Mouse (Mus musculus) midbrain, embryonic 13.5 days (tissue): ENCODE results near the gene Hist1h2af. TPM values are rescaled to one million over a fixed set of nuclear protein-coding genes. Genes with fewer than 3 reads are reported as not detected.
A peak's percentile ranks its signal among the peaks of the same experiment; 100 is the strongest.
"Not testable (repeated sequence)": the region's sequence is repeated elsewhere in the genome, so short reads cannot be mapped to it uniquely, and the experiment has no call there.

Experiments
- ATAC-seq: fragments of 200-750 bp; cut with Nextera tagmentation; 2 replicates; pipeline ENCODE4 v1.8.0; 2017; ENCODE audit warnings: mild to moderate bottlenecking, moderate TSS enrichment, moderate library complexity
- H3K27ac ChIP-seq: fragments of 300-500 bp; sonication (generic); 2 replicates; pipeline ENCODE4 v1.5.1; 2015; ENCODE audit warnings: inconsistent platforms, mild to moderate bottlenecking, moderate library complexity
- H3K27me3 ChIP-seq: fragments of 300-500 bp; sonication (generic); 2 replicates; pipeline ENCODE4 v1.6.1; 2015; ENCODE audit warnings: mild to moderate bottlenecking, inconsistent platforms
- H3K36me3 ChIP-seq: fragments of 300-500 bp; sonication (generic); 2 replicates; pipeline ENCODE4 v1.6.1; 2015; ENCODE audit warnings: mild to moderate bottlenecking, inconsistent platforms
- H3K4me1 ChIP-seq: fragments of 300-500 bp; sonication (generic); replicated peaks from 2 replicates; pipeline ENCODE4 v1.6.1; 2015; ENCODE audit warnings: inconsistent platforms
- H3K4me2 ChIP-seq: fragments of 300-500 bp; sonication (generic); replicated peaks from 2 replicates; pipeline ENCODE4 v1.6.1; 2015; ENCODE audit warnings: moderate library complexity, mild to moderate bottlenecking, inconsistent platforms
- H3K4me3 ChIP-seq: fragments of 300-500 bp; sonication (generic); replicated peaks from 2 replicates; pipeline ENCODE4 v1.5.1; 2015; ENCODE audit warnings: mild to moderate bottlenecking, inconsistent platforms
- H3K9ac ChIP-seq: fragments of 300-500 bp; sonication (generic); replicated peaks from 2 replicates; pipeline ENCODE4 v1.6.1; 2015; ENCODE audit warnings: mild to moderate bottlenecking, inconsistent platforms
- H3K9me3 ChIP-seq: fragments of 300-500 bp; sonication (generic); 2 replicates; pipeline ENCODE4 v1.6.1; 2016; ENCODE audit warnings: mild to moderate bottlenecking, inconsistent platforms
- WGBS: fragments of 180-500 bp; shearing (Covaris S2); methylation state at CpG from one replicate; pipeline ENCODE4 v1.1.7; 2015; 5-methylcytosine and 5-hydroxymethylcytosine counted together
- polyA plus RNA-seq: library from polyadenylated mRNA; unstranded; fragments of >200 nt; fragmentation: Nextera tagmentation; extraction: Ambion mirVana; gene quantifications from 2 replicates; pipeline ENCODE4 v1.2.1, GENCODE M21; 2015

Gene Hist1h2af
- polyA plus RNA-seq, 1 experiment from 2014 or later: 3.0 TPM

DNA sequence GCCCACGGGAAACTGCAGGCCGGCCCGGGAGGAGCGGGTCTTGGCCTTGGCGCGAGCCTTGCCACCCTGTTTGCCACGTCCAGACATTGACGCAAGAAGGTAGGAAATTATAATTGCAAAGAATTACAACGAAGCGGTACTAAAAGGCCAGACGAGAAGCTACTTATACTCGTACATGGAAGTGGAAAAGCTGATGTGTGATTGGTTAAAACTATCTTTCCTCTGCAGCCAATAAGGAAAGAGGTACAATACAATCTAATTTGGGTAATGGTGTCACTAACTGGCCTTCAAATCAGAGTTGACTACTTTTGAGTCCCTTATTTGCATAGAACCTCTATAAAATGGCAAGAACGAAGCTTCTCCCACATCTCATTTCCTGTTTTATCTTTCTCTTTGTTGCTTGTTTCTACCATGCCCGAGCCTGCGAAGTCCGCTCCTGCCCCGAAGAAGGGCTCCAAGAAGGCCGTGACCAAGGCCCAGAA lies 37.4 kb downstream of the Hist1h2af start, which contains the start of the genes Hist1h2ae and Hist1h2bg:
Gene Hist1h2ae (minus strand): TSS at position 199 of the 482 bp plus-strand sequence.
Gene Hist1h2bg (plus strand): TSS at position 375 of the 482 bp plus-strand sequence.
- under 1% methylated on average over 18 of the region's 18 CpGs for WGBS
- no peaks in the 10 kb centered on the region for H3K27me3 ChIP-seq
- peak within 1 kb of the TSS; percentile 51 for H3K4me3 ChIP-seq
- H3K4me1 ChIP-seq: peaks cover 31% of the 10 kb centered on the region
- H3K4me2 ChIP-seq: peak within 1 kb of the TSS; percentile 75
- H3K27ac ChIP-seq: peak within 1 kb of the TSS; percentile 96
- peak; percentile 93 for ATAC-seq
- no peaks in the 10 kb centered on the region for H3K9me3 ChIP-seq
- H3K36me3 ChIP-seq: no peaks in the 10 kb centered on the region
- H3K9ac ChIP-seq: peak within 1 kb of the TSS; percentile 76

DNA sequence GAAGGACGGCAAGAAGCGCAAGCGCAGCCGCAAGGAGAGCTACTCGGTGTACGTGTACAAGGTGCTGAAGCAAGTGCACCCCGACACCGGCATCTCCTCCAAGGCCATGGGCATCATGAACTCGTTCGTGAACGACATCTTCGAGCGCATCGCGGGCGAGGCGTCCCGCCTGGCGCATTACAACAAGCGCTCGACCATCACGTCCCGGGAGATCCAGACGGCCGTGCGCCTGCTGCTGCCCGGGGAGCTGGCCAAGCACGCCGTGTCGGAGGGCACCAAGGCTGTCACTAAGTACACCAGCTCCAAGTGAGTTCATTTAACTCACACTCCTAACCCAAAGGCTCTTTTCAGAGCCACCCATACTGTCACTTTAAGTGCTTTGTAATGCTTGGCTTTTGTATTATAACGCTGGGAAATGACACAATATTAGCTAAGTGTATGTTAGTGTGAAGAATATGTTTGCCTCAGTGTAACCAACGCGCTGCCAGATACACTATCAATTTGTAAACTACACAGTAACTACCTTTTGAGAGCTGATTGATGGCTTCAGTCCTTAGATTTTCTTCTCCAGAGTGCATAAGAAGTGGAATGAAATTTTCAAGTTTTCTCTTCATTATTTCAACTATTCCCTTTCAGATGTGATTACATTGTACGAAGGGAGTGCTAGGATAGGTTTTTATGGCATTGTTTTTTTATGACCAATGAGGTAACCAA lies 38.0 kb downstream of the Hist1h2af start:
- H3K27me3 ChIP-seq, ATAC-seq, H3K36me3 ChIP-seq, H3K9me3 ChIP-seq: not testable (repeated sequence)
- Histone ChIP-seq H3K27ac (peak overlapping the region; percentile 96), H3K4me2 (peak overlapping the region; percentile 75), H3K4me3 (peak overlapping the region; percentile 51), H3K4me1 (peaks cover 37% of the 10 kb centered on the region), H3K9ac (peak overlapping the region; percentile 76)
- under 1% methylated on average over 16 of the region's 34 CpGs for WGBS

DNA sequence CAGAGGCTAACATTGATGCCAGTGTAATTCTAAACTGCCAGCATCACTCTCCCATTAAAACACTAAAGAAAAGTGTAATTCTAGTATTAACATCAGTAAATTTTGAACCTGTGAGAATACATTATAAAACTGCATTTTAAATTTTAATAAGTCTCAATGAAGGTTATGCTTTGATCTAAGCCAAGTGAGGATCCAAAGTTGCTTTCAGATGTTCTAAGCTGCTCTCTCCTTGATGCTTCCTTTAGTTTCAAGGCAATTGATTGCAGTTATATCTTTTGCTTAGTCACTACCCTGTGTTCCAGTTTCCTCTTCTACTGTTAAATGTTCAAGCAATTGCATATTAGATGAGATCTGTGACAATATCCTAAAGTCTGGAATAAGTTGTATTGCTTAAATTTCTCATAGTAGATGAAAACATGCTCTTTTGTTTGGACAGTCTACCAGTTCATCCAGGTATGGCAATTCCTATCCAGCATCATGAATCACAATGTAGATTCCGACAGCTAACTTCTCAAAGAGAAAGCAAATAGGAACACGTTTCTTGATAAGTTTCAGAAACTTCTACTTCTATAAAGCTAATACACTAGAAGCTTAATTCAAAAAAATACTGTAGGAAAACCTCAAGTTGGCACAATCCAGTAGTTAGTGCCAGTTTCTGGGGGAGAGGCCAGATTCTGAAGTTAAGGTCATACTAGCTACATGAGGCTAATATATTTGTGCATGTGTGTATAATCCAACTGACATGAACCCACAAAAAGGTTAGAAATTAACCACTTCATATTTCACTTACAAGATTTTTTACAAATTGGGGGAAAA lies 38.7 kb downstream of the Hist1h2af start:
- peak overlapping the region; percentile 51 for H3K4me3 ChIP-seq
- H3K4me1 ChIP-seq: peaks cover 45% of the 10 kb centered on the region
- H3K27ac ChIP-seq: peak overlapping the region; percentile 96
- ATAC-seq: no peak
- no peaks in the 10 kb centered on the region for H3K27me3 ChIP-seq
- peak overlapping the region; percentile 75 for H3K4me2 ChIP-seq
- WGBS: 45% methylated on average over 2 of the region's 2 CpGs
- H3K9ac ChIP-seq: peak overlapping the region; percentile 76; the same call in 1 of the 2 replicates
- H3K36me3 ChIP-seq: no peaks in the 10 kb centered on the region
- no peaks in the 10 kb centered on the region for H3K9me3 ChIP-seq

DNA sequence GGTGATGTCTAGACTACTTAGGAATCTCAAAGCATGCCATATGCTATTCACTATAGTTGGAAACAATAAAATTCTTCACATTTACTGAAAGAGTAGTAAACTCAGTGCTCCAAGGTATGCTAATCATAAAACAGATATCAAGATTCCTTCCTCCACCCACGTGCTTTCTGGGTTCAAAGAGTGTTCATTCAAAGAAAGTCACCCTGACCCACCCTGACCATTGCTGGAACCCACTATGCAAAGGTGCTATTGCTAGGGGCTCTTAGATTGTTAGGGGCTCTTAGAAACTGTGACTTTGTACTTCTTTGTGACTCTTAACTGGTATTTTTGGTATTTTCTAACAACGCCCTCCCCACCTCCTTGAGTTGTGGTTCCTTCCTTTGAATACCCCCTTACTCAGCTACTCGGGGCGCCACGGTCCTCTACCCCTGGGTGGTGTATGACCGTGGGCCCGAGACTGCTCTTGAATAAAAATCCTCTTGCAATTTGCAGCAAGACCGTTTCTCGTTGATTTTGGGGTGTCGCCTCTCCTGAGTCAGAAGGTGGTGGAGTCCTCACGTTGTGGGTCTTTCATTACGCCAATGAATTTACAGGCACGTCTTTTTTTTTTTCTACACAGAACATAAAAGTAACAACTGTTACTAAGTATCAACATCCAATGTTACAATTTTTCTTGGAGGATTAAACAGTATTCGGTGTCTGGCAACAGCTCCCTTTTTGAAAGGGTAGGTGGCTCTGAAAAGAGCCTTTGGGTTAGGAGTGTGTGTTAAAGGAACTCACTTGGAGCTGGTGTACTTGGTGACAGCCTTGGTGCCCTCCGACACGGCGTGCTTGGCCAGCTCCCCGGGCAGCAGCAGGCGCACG lies 39.6 kb downstream of the Hist1h2af start:
- H3K9me3 ChIP-seq, H3K27me3 ChIP-seq, ATAC-seq, H3K36me3 ChIP-seq: not testable (repeated sequence)
- H3K4me1 ChIP-seq: peaks cover 45% of the 10 kb centered on the region
- peak overlapping the region; percentile 96 for H3K27ac ChIP-seq
- peak overlapping the region; percentile 29 for H3K4me3 ChIP-seq
- peak overlapping the region; percentile 75 for H3K4me2 ChIP-seq
- 13% methylated on average over 18 of the region's 20 CpGs for WGBS
- peak overlapping the region; percentile 59 for H3K9ac ChIP-seq

DNA sequence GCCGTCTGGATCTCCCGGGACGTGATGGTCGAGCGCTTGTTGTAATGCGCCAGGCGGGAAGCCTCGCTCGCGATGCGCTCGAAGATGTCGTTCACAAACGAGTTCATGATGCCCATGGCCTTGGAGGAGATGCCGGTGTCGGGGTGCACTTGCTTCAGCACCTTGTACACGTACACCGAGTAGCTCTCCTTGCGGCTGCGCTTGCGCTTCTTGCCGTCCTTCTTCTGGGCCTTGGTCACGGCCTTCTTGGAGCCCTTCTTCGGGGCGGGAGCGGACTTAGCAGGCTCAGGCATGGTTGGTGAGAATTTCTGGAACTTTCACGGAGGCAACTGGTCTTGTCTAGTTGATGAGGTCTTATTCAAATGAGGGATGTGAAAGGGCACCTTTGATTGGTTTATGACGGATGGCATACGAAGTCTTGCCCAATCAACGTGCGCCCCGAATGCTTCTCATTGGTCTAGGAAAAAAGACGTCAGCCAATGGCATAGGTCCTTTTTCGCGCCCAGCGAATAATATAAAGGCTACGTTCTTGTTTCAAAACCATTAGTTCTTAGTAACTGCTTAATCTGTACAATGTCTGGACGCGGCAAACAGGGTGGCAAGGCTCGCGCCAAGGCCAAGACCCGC lies 40.3 kb downstream of the Hist1h2af start, which contains the start of the genes Hist1h2bf and Hist1h2ad:
Gene Hist1h2bf (minus strand): TSS at position 299 of the 627 bp plus-strand sequence.
Gene Hist1h2ad (plus strand): TSS at position 484 of the 627 bp plus-strand sequence.
- H3K9ac ChIP-seq: peak within 1 kb of the TSS; percentile 59
- H3K4me3 ChIP-seq: peak within 1 kb of the TSS; percentile 46
- peaks cover 45% of the 10 kb centered on the region for H3K4me1 ChIP-seq
- peak within 1 kb of the TSS; percentile 75 for H3K4me2 ChIP-seq
- peak; percentile 91 for ATAC-seq
- not testable (repeated sequence) for H3K27me3 ChIP-seq, H3K9me3 ChIP-seq, H3K36me3 ChIP-seq
- H3K27ac ChIP-seq: peak within 1 kb of the TSS; percentile 85
- WGBS: under 1% methylated on average over 34 of the region's 42 CpGs

DNA sequence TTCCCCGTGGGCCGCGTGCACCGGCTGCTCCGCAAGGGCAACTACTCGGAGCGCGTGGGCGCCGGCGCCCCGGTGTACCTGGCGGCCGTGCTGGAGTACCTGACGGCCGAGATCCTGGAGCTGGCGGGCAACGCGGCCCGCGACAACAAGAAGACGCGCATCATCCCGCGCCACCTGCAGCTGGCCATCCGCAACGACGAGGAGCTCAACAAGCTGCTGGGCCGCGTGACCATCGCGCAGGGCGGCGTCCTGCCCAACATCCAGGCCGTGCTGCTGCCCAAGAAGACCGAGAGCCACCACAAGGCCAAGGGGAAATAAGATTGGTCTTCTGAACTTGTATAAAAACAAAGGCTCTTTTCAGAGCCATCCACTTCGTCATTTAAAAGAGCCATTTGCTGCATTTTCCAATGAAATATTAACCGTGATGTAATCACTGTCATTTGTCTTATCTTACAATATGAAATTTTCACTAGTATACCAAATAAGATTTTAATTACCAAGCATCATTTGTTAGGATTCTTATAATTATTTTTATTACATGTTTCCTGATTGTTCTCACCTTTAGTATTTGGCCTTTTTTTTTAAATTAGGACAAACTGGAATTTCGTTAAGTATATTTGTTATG lies 41.0 kb downstream of the Hist1h2af start:
- peak overlapping the region; percentile 85 for H3K27ac ChIP-seq
- not testable (repeated sequence) for H3K27me3 ChIP-seq, H3K9me3 ChIP-seq, H3K36me3 ChIP-seq, ATAC-seq
- H3K4me3 ChIP-seq: peak overlapping the region; percentile 46
- H3K4me1 ChIP-seq: peaks cover 42% of the 10 kb centered on the region
- peak overlapping the region; percentile 57 for H3K4me2 ChIP-seq
- under 1% methylated on average over 8 of the region's 39 CpGs for WGBS
- 0 out of 2 replicates have a peak overlapping the region, but pooled peaks have one; percentile 46 for H3K9ac ChIP-seq

DNA sequence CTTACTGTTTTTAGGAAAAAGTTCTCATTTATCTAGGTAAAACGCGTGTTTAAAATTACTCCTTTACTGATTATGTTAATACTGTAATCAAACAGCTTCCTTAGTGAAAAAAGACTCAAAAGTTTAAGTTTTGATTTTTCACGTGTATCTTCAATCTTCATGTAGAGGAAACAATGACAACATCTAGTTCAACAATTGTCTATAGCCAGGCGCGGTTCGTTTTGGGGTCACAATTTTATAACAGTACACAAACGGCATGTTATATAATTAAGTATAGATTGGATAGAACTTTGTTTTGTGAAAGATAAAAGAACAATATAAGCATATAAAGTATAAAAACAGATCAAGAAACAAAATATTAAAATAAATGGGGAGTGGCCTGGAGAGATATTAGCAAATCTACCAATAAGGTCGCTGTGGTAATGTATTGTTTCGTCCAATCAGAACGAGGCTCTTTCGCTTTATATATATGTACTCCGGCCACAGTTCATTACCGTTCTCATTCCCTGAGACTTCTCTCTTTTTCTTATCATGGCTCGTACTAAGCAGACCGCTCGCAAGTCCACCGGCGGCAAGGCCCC lies 41.7 kb downstream of the Hist1h2af start, which contains the start of gene Hist1h3d:
Gene Hist1h3d (plus strand): TSS at position 493 of the 581 bp plus-strand sequence.
- peak; percentile 61 for ATAC-seq
- H3K27ac ChIP-seq: peak within 1 kb of the TSS; percentile 85
- no peaks in the 10 kb centered on the region for H3K36me3 ChIP-seq
- H3K9ac ChIP-seq: peak within 1 kb of the TSS; percentile 74
- no peaks in the 10 kb centered on the region for H3K27me3 ChIP-seq
- H3K4me3 ChIP-seq: peak within 1 kb of the TSS; percentile 46
- no peaks in the 10 kb centered on the region for H3K9me3 ChIP-seq
- H3K4me2 ChIP-seq: peak within 1 kb of the TSS; percentile 75
- H3K4me1 ChIP-seq: peaks cover 37% of the 10 kb centered on the region
- WGBS: under 1% methylated on average over 18 of the region's 18 CpGs

DNA sequence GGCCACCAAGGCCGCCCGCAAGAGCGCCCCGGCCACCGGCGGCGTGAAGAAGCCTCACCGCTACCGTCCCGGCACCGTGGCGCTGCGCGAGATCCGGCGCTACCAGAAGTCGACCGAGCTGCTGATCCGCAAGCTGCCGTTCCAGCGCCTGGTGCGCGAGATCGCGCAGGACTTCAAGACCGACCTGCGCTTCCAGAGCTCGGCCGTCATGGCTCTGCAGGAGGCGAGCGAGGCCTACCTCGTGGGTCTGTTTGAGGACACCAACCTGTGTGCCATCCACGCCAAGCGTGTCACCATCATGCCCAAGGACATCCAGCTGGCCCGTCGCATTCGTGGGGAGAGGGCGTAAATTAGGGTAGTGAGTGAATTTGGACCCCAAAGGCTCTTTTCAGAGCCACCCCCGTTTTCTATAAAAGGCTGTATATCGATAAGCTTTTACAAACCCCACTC lies 42.2 kb downstream of the Hist1h2af start:
- not testable (repeated sequence) for H3K36me3 ChIP-seq, ATAC-seq, H3K9me3 ChIP-seq, H3K27me3 ChIP-seq
- peak overlapping the region; percentile 46 for H3K4me3 ChIP-seq
- peak overlapping the region; percentile 75 for H3K4me2 ChIP-seq
- H3K4me1 ChIP-seq: peaks cover 39% of the 10 kb centered on the region
- under 1% methylated on average over 15 of the region's 40 CpGs for WGBS
- peak overlapping the region; percentile 80 for H3K27ac ChIP-seq
- H3K9ac ChIP-seq: peak overlapping the region; percentile 74

DNA sequence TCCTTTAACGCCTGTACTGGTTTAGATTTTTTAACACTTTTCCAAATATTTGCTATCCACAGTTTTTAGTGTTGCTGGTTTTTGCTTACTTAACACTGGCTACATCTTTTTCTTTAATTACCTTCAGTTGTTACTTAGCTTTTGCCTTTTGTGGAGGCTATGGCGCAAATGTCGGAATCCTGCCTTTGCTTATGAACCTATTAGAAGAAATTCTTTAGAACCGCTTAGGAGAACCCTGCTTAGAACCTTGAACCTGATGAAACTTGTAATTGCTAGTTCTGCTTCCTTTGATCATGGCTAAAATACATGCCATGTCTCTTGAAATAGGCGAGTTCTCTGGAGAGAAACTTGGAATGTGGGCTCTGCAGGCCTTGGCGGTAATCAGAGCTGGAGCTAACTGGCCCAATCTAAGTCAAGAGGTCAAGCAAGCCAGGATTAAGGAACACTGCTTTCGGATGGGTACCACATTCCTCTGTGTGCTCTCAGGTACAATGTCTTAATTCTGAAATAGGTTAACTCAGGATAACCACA lies 42.7 kb downstream of the Hist1h2af start:
- H3K4me1 ChIP-seq: peaks cover 41% of the 10 kb centered on the region
- peak overlapping the region; percentile 74 for H3K9ac ChIP-seq
- peak overlapping the region; percentile 46 for H3K4me3 ChIP-seq
- peak overlapping the region; percentile 80 for H3K27ac ChIP-seq
- no peaks in the 10 kb centered on the region for H3K9me3 ChIP-seq
- ATAC-seq: no peak
- 3% methylated on average over 7 of the region's 7 CpGs for WGBS
- no peaks in the 10 kb centered on the region for H3K36me3 ChIP-seq
- peak overlapping the region; percentile 75 for H3K4me2 ChIP-seq
- no peaks in the 10 kb centered on the region for H3K27me3 ChIP-seq
